Mouse (Mus musculus): Measurements from ENCODE around the gene Cacna1c. TPM values are rescaled to one million over a fixed set of nuclear protein-coding genes. Genes with fewer than 3 reads are reported as not detected.

Gene Cacna1c
- total RNA-seq, 2 experiments from 2014 or later, result 86.4 to 90.0 TPM

DNA sequence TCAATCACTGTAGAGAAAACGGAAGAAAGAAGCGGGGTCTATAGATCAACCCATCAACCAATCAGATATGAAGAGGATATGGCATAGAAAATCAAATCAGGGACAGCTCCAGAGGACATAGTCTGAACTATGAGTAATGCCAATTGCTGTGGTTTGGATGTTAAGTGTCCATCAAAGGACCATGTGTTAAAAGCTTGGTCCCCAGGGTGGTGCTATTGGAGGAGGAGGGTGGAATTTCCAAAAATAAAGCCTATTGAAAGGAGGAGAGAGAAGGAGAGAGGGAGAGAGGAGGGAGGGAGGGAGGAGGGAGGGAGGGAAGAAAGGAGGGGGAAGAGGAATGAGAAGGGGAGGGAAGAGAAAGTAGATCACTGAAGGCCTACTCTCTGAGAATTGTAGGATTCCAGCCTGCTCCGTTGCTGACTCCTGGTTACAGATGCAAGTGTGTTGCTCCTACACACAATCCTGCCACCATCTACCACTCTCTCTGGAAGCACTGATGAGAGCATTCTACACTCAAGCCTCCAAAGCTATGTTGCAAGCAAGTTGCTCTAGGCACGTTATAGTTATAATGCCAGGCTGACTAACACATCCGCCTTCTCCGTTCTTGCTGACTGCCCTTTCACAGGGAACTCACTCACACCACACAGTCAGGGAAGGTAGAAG, 547.0 kb downstream of the Cacna1c start:
- Histone ChIP-seq H3K27ac (0 out of 2 replicates have a peak overlapping the region, but pooled peaks have one; percentile 32), H3K4me3 (no peak overlapping the region)
- no peak for DNase-seq (ENCODE audit: low spot score in 2 of 2)
- no peak for TF ChIP-seq CTCF (conservative IDR thresholded peaks at IDR 0.05)

DNA sequence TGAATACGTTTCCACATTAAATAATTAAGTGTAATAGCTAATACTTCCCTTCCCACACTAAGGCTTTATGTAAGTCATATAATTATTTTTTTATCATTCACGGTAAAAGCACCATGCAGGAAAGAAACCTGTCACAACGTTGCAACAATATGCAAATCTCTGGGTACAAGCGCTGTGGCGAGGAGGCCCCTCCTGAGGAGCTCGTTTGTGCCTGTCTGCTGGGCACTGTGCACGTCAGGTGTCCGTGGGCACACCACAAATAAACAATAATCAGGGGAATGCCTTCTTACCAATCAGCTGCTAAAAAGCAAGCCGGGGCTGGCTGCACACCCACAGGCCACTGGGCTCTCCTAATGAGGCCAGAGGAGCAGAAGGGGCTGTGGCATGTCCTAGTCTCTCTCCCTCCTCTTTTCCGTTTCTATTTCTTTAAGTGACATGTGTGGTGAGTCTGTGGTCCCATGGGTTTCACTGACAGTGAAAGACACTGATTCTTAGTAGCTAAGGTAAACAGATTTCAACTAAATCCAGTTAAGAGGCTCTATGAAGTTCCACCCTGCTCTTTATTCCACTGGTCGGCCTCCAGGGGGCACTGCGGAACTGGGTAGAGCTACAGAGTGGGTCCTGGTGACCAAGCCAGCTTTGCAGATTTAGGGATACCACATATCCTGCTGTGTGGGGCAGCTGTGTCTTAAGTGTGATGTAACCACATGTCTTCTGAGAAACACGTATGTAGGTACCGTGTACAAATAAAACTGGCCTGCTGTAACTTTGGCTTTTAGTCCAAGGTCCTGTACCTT, 549.8 kb downstream of the Cacna1c start:
- Histone ChIP-seq H3K4me3 (no peak overlapping the region), H3K27ac (no peak overlapping the region)
- peak; percentile 94 for TF ChIP-seq CTCF (conservative IDR thresholded peaks at IDR 0.05)
- DNase-seq (ENCODE audit: low spot score in 2 of 2), result peak; percentile 72 to 86

DNA sequence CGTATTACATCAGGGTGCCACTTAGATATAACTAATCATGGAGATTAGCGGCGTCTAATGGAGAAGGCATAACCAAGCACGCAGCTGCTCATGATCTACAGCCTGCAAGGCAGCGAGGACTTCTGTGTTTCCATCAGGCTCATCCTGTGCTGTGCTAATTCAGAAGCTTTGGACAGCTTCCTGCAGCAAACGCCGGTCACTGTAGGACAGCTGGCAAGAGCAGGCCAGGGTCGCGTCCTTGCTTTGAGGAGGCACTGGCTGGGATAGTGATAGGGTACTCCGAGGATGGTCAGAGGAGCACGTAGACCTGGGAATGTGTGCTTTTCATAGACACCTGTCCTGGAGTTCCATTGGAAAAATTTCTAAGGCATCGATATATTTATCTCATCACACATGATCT, 551.4 kb downstream of the Cacna1c start:
- Histone ChIP-seq H3K27ac (no peak overlapping the region), H3K4me3 (no peak overlapping the region)
- no peak for TF ChIP-seq CTCF (conservative IDR thresholded peaks at IDR 0.05)
- DNase-seq (ENCODE audit: low spot score in 2 of 2), result no peak

DNA sequence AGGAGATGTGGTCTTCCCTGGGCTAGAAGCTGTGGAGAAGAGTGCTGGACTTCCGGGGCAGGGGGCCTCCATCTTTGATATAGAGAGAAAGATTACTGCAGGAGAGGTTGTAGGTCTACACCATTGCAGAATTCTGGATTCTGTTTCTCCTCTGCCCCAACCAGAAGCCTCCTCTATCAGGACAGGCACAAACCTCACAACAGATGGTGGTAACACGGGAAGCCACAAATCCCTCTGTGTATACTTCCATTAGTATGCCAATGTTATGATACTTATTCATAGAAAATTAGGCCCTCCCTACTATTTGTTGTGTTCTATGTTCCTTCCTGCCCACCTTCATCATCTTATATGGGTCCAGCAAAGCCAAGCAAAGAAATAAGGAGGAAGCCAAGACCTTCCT, 552.7 kb downstream of the Cacna1c start:
- no peak for TF ChIP-seq CTCF (conservative IDR thresholded peaks at IDR 0.05)
- Histone ChIP-seq H3K4me3 (no peak overlapping the region), H3K27ac (no peak overlapping the region)
- DNase-seq (ENCODE audit: low spot score in 2 of 2), result no peak

DNA sequence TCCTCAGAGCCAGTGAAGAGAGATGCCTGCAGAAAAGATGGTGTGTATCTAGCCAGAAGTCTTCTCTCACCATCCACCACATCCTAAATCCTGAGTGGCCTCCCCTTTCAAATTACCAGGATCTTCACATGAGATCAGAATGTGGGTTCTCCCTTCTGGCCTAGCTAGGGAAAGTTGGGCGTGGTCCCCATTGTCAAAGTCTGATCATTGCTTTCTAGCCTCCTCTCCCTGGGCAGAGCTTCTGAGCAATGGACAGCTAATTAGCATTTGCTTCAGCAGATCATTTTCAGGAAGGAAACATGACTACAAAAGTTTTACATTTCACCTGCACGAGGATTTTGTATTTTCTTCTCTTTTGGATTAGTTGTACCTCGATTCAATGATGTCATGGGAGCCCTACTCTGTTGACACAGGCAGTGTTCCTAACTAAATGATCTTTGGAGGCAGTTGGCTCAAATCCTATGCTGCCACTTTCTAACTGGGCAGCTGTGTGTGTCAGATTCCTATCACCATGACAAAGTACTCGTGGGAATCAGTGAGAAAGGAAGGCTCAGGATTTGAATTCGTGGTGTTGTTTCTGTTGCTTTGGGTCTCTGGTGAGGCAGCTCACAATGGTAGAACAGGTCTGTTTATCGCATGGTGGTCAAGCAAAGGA, 554.4 kb downstream of the Cacna1c start:
- TF ChIP-seq CTCF (conservative IDR thresholded peaks at IDR 0.05), result no peak
- no peak for DNase-seq (ENCODE audit: low spot score in 2 of 2)
- Histone ChIP-seq H3K27ac (no peak overlapping the region), H3K4me3 (no peak overlapping the region)

DNA sequence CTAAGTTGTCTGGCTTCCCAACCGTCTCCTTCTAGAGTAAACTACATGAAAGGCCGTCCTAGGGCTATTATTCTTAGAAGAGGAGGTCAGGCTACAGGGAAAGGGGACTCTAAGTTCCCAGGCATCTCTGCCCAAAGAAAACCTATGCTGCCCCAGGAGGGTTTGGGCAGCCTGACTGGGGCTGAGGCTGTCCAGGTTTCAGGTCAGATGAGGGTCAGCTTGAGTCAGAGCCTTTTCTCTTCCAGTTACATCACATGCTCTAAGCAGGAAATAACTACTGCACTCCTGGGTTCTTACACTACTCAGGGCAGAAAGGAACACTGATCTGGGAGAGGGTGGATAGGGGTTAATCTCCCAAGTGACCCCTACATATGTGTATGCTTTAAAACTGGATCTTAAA, 556.4 kb downstream of the Cacna1c start:
- TF ChIP-seq CTCF (conservative IDR thresholded peaks at IDR 0.05), result no peak
- Histone ChIP-seq H3K4me3 (no peak overlapping the region), H3K27ac (no peak overlapping the region)
- no peak for DNase-seq (ENCODE audit: low spot score in 2 of 2)

DNA sequence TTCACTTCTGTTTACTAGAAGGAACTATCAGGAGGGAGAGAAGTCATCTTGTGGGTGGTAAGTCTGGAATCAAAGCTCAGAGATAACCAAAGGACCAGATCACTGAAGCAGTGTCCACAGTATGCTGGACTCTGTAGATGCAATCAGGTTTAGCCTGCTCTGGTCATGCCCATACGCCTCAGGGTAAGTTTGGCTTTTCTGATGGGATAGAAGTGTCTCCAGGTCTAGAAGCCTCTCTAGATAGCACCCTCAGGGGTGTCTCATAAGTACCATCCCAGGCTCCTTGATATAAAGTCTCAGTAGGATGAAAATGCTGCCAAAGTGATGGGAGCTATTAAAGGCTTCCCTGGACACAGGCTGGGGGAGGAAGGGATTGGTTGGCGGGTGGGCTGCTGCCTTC, 557.3 kb downstream of the Cacna1c start:
- TF ChIP-seq CTCF (conservative IDR thresholded peaks at IDR 0.05), result no peak
- Histone ChIP-seq H3K4me3 (no peak overlapping the region), H3K27ac (no peak overlapping the region)
- DNase-seq (ENCODE audit: low spot score in 2 of 2), result no peak

DNA sequence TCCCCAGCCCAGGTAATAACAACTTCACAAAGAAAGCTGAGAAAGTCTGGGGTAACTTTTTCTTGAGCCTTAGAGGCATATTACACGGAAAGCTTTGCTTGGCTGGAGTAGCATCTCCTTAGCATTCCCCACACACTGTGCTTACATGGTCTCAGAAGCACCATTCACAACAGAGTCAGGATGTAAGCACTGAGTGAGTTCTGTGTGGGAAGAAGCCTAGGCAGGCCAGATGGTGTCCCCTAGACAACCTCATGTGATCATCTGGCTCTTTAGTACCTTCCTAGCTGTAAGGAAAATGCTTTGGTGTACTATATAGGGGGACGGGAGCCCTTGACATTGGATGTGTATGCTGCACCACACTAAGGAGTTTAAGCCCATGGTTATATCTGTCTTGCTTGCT, 563.7 kb downstream of the Cacna1c start:
- DNase-seq (ENCODE audit: low spot score in 2 of 2), result peak; percentile 33 to 34
- no peak for TF ChIP-seq CTCF (conservative IDR thresholded peaks at IDR 0.05)
- no peak overlapping the region; the same call in 1 of the 2 replicates for H3K4me3 ChIP-seq
- H3K27ac ChIP-seq, result peak overlapping the region; percentile 72; the same call in 1 of the 2 replicates

DNA sequence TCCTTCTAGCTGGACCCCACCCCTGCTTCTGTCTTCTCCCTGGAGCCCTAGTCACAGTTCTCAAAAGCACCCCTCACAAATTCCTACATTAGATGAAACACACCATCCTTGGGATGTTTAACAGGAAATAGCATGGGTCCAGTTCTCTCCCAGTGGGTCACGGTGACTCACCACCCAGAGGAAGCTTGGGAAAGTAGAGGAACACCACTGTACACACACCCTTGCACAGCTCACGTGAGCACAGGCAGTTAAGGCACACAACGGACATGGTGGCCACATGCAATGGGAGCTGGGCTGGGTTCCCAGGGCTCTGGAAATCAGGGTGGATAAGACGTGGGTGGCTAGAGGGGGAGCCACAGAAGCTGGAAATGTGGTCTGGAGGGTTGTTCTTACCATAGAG, 566.2 kb downstream of the Cacna1c start:
- no peak for TF ChIP-seq CTCF (conservative IDR thresholded peaks at IDR 0.05)
- Histone ChIP-seq H3K27ac (no peak overlapping the region), H3K4me3 (no peak overlapping the region)
- no peak for DNase-seq (ENCODE audit: low spot score in 2 of 2)

DNA sequence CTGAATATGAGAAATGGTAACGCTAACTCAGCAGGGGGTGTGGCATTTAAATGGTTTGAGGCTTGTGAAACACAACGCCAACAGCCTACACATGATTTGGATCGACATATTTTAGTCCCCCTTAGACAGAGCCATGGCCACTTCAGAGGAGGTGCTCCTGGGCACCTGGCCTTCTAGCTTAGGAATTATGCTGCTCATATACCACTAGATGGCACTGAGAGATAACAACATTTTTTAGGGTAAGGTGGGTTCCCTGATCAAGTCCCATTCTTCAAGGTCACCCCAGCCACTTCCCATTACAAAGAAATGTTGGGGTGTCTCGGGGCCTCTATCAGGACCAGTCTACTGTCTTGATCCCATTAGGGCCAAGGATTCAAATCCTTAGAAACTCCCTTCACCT, 570.0 kb downstream of the Cacna1c start:
- TF ChIP-seq CTCF (conservative IDR thresholded peaks at IDR 0.05), result peak; percentile 83
- Histone ChIP-seq H3K4me3 (no peak overlapping the region), H3K27ac (peak overlapping the region; percentile 7; the same call in 1 of the 2 replicates)
- DNase-seq (ENCODE audit: low spot score in 2 of 2), result peak in 1 of 2 experiments; percentile 29

DNA sequence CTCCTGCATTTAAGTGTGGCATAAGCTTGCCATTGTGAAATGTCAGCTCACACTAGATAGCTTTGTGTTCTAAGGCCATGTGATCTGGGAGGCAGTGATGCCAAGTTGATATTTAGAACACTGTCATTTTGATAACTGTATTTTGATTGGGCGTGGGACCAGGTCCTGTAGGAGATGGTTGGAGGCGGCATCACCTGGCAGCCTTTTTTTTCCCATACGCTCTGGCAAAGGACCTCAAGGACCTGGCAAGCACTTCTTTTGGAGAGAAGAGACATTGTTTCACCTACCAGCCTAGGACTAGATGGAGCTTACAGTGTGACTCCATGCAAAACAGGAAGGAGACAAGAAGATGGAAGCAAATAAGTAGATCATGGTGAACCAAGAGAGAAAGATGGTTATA, 572.6 kb downstream of the Cacna1c start:
- DNase-seq (ENCODE audit: low spot score in 2 of 2), result no peak
- no peak overlapping the region for H3K27ac ChIP-seq
- H3K4me3 ChIP-seq, result no peak overlapping the region
- TF ChIP-seq CTCF (conservative IDR thresholded peaks at IDR 0.05), result no peak

DNA sequence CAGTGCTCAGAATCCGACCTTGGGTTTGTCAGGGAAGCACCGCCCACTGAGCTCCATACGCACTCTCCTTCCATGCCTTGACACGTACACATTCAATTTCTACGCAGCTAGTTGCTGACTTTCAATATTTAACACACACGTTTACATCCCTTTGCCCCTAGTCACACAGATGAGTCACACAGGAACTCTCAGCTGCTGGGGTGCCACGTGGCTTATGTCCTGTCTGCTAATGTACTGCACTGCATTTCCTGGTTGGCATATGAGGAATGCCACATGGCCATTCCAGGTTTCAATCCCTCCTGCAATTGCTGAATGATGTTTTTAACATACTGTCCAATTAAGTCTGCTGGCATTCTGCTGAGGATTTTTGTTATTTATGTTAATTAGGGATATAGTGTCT, 574.4 kb downstream of the Cacna1c start:
- Histone ChIP-seq H3K4me3 (no peak overlapping the region), H3K27ac (no peak overlapping the region)
- no peak for TF ChIP-seq CTCF (conservative IDR thresholded peaks at IDR 0.05)
- DNase-seq (ENCODE audit: low spot score in 2 of 2), result no peak

DNA sequence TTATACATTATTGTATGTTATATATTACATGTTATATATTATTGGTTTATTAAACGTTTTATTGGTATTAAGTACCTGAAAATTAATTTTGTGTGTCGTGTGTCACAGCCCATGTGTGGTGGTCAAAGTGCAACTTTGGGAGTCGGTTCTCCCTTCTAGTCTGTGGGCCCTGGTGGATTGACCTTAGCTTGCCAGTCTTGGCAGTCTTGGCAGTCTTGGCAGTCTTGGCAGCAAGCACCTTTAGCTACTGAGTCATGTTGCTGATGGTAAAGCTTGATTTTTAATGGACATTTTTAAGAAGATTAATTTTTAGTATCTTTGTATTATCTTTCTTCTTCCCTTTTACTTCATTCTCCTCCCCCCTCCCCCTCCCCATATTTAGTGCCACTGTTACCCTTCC, 574.8 kb downstream of the Cacna1c start:
- no peak for TF ChIP-seq CTCF (conservative IDR thresholded peaks at IDR 0.05)
- Histone ChIP-seq H3K4me3 (no peak overlapping the region), H3K27ac (no peak overlapping the region)
- DNase-seq (ENCODE audit: low spot score in 2 of 2), result no peak

All from layer of hippocampus, adult 2 months (tissue).